Mouse (Mus musculus) cortical plate, adult 2 months (tissue): ENCODE measurements around the gene Umps.

Experiments used
- CTCF ChIP-seq: fragments of 200-500 bp; IDR thresholded peaks from 2 replicates; pipeline ENCODE4 v1.5.1; 2011; ENCODE audit warnings: mild to moderate bottlenecking, control low read depth, low read length; ENCODE audit not compliant: insufficient read depth; ENCODE audit errors: extremely low read depth
- POLR2A ChIP-seq: fragments of 200-500 bp; IDR thresholded peaks from 2 replicates; pipeline ENCODE4 v1.6.1; 2011; ENCODE audit warnings: mild to moderate bottlenecking, low read length, control low read depth; ENCODE audit not compliant: insufficient read depth; ENCODE audit errors: extremely low read depth

DNA sequence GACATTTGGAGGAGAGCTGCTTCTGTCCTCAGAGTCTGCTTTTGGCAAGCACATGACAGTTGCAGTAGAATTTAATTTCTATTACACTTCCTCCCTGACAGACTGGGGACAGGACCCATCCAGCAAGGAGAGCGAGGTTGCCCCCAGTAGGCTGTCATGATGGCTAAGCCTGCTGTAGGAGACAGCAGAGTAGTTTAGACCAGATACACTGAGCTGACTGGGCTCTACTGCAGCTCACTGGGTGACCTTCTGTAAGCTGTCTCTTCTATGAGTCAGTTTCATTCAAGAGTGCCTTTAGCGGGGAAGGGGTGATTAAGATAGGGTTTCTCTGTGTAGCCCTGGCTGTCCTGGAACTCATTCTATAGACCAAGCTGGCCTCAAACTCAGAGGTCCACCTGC is 27.7 kb downstream of the Umps start:
- TF ChIP-seq CTCF, result no peak
- no peak for TF ChIP-seq POLR2A
